Mouse (Mus musculus) heart, adult 11 months (tissue): Measurements from ENCODE around the gene Gm16485.
A peak's percentile ranks its signal among the peaks of the same experiment; 100 is the strongest.

Source experiments
- DNase-seq: peaks from one replicate; pipeline ENCODE4 v3.0.0; 2022

Gene Gm16485

DNA sequence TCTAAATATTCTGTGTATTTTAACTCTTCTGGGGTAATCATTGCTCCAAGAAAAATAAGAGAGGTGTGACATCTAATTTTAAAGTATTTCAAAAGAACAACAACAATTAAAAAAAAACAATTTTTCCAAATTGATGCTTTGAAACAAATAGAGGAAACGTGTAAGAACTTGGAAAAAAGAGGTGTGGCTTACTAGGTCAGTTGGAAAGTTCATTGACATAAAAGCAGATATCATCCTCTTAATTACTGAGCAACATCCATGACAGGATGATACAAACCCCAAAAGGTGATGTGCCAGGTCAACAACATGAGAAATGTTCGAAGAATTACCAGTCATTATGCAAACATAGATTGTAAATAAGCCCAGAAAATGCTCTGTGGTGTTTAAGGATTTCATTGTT, at the start of gene Gm16485:
Gm16485 (plus strand) TSS at position 301 of the 400 bp plus-strand sequence.
- no peak for DNase-seq

DNA sequence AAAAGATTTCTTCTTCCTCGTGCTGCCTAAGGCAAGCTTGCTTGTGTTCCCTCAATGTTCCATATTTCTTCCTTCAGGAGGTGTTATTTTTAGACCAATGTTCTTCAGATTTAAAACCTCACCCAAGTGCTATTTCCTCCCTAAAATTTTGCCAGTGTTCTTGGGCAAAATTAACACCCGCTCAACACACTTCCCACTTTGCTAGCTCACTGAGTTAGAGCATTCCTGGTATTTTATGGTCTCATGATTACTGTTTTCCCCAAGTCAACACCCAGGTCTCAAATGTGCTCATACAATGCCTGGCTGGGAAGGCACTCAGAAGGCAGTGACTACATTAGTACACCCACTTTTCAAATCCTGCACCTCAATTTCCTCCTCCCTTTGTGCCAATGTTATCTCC, 44.0 kb upstream of the Gm16485 start:
- DNase-seq = no peak

DNA sequence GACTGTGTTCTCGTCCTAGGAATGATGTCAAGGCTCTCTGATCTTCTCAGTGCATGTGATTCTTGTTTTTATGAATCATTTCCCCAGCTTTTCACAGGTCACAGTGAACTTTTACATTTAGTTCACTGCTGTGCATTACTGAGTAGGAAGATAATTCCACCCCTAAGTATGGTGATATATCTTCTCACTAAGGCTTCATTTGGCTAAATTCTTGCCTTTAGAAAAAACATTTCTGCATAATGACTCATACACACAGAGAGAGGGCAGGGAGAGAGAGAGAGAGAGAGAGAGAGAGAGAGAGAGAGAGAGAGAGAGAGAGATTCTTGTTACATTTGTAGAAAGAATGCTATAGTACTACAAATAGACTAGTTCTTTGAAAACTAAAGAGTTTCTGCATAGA, 33.8 kb upstream of the Gm16485 start:
- no peak for DNase-seq

DNA sequence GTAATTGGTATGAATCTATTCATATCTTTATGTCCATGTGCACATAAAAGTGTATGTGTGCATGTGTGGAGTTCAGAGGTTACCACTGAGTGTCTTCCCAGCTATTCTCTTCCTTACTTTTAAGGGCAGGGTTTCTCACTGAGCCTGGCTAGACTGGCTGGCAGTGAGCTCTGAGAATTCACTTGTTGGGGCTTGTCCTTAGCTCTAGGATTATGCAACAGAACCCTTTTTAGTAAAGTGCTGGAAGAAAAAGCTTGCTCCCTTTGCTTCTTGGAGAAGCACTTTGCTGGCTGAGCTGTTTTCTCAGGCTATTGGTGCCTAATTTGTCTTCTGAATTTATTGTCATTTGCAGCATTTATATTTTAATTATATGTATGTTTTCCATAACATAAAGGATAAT, 18.3 kb upstream of the Gm16485 start:
- no peak for DNase-seq

DNA sequence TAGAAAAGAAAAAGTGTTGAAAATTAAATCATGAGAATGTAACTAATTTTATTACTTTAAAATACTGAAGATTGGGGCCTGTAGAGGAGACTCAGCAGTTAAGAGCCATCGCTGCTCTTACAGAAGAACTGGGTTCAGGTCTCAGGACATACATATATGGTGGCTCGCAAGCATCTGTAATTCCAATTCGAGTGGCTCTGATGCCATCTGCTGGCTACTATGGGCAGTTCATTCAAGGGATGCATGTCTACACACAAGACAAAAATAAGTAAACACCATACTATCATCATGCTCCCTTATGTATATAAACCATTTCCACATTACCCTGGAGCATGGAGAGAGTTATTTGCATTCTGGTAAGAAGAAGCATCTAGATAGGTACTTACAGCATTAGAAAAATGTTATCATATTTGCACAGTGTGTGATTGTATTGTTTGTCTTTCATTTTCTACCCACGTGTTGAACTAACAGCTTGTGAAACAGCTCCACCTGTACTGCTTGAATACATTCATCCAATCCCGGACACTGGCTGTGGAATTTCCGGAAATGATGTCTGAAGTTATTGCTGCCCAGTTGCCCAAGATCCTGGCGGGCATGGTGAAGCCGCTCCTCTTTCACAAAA, 7.0 kb upstream of the Gm16485 start:
- no peak for DNase-seq

DNA sequence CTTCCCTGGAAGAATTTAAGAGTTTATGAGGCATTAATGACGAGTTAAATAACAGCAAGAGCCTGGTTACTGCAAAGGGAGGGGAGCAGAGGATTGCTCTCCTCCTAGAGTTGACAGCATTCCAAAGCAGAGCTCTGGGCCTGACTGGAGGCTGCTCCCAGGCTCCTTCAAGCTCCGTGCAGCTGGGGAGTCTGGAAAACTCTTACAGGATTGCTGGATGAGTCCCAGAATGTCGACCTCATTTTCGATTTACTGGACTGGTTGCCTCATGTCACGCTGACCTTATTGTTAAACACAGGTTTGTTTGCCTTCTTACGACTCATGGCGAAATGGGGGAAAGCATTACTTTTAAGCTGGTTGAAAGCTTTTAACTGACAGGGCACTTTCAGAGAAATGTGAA, 1.4 kb upstream of the Gm16485 start:
- DNase-seq = peak; percentile 95

DNA sequence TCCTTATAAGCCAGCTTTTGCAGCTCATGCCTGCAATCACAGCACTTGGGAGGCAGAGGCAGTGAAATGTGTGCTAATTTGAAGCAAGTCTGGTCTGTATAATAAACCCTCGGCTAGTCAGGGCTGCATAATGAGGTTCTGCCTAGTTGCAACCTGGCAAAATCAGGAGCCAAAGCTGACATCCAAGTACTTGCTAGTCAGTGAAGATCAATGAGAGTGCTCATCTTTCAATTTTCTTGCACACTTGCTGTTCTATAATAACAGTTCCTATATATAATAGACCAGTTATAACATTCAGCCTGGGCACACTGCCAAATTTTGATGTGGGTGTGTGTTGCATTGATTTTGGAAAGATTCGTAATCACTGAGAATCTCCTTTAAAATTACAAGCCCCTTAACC, 6.2 kb downstream of the Gm16485 start:
- DNase-seq = no peak

DNA sequence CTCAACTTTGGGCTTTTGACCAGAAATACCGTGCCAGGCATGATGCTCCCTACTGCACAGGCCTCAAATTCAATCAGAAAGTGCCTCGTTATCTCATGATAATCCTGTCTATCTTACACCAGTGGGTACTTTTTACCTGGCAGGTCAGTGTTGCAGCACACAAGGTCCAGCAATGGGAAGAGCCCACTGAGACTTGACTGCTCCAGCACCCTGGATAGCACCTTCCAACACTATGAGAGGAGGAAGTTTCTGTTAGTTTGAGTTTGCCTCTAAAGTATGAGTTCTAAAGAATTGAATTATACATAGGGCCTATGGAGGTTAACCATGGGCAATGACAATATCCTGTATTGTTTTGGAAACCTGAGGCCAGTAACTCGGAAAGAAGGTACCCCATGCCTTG, 10.7 kb downstream of the Gm16485 start:
- no peak for DNase-seq

DNA sequence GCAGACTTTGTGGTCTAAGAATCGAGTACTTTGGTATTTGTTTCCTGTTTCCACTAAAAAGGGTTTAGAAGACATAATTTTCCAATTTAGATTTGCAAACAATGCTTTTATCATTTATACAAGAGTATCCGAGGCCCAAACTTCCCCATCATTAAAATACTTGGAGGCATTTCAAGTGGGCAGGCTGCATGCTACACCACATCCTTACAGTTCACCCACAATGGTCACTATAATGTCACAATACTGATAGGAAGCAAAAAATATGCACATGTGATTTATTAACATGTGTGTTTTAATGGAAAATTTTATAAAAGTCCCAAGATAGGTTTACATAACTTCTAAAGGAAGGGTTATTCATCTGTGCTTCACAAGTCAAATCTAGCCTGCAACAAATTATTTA, 24.9 kb downstream of the Gm16485 start:
- DNase-seq = no peak

DNA sequence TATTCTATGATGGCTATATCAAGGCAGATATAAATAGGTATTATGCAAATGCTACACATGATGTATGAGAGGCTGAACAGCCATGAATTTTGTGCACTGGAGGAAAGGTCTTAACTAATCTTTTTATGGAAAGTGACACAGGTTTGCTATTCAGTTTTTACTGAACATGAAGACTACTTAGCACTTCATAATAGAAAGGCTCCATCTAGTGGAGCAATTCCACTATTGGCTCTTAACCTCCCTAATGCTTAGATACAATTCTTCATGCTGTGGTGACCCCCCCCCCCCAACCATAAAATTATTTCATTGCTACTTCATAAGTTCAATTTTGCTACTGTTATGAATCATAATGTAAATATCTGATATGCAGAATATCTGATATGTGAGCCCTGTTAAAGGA, 29.6 kb downstream of the Gm16485 start:
- DNase-seq = no peak

DNA sequence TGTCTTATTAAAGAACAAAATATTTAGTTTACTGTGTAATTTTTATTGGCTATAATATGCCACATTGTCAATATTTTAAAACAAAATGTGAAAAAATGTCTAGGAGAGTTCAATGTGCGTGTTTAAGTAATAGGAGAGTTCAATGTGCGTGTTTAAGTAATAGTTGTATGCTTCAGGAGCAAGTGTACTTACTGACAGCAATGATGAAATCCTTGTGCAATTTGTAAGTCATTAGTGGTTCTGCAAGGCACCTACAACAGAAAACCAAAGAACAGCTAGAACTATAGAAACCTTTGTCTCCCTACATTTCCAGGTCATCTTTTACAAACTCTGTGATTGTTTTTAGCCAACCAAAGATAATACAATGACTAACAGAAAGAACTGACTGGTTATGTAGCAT, 43.5 kb downstream of the Gm16485 start:
- no peak for DNase-seq
